Mouse (Mus musculus) frontal cortex, postnatal 10 days (tissue): Measurements from ENCODE around the gene Pax2.

Experiments used
- DNase-seq, 2 experiments: peaks; one replicate each; pipeline ENCODE4 v3.0.0; 2022; ENCODE audit warnings: low spot score in 2 of 2, mixed read lengths in 1 of 2

Gene Pax2

GRCm38 (mm10) chr19:44755693-44756420 is at the start of gene Pax2:
Gene Pax2 (plus strand): TSS chr19:44756045.
- DNase-seq, result no peak

- DNase-seq, result no peak
Observed at GRCm38 (mm10) chr19:44708885-44709284, 47.0 kb upstream of the Pax2 start.

- DNase-seq, result no peak
Observed at GRCm38 (mm10) chr19:44716731-44717600, 38.9 kb upstream of the Pax2 start.

- DNase-seq, result no peak
Observed at GRCm38 (mm10) chr19:44719292-44720193, 36.3 kb upstream of the Pax2 start.

- peak in 1 of 2 experiments; percentile 13 for DNase-seq
Observed at GRCm38 (mm10) chr19:44720194-44720521, 35.7 kb upstream of the Pax2 start.

GRCm38 (mm10) chr19:44723611-44724440 is 32.0 kb upstream of the Pax2 start:
- DNase-seq, result no peak

GRCm38 (mm10) chr19:44725951-44726791 is 29.7 kb upstream of the Pax2 start:
- no peak for DNase-seq

- DNase-seq, result no peak
Observed at GRCm38 (mm10) chr19:44734116-44734515, 21.7 kb upstream of the Pax2 start.

- DNase-seq, result no peak
Observed at GRCm38 (mm10) chr19:44734682-44735081, 21.2 kb upstream of the Pax2 start.

- no peak for DNase-seq
Observed at GRCm38 (mm10) chr19:44740300-44740699, 15.5 kb upstream of the Pax2 start.

GRCm38 (mm10) chr19:44741091-44741763 is 14.6 kb upstream of the Pax2 start:
- DNase-seq, result no peak

- DNase-seq, result no peak
Observed at GRCm38 (mm10) chr19:44741764-44742127, 14.1 kb upstream of the Pax2 start.

- DNase-seq, result no peak
Observed at GRCm38 (mm10) chr19:44742131-44743020, 13.5 kb upstream of the Pax2 start.

- DNase-seq, result no peak
Observed at GRCm38 (mm10) chr19:44743021-44743415, 12.8 kb upstream of the Pax2 start.

- DNase-seq, result no peak
Observed at GRCm38 (mm10) chr19:44743961-44744520, 11.8 kb upstream of the Pax2 start.

GRCm38 (mm10) chr19:44745741-44746140 is 10.1 kb upstream of the Pax2 start:
- no peak for DNase-seq

- no peak for DNase-seq
Observed at GRCm38 (mm10) chr19:44746541-44747024, 9.3 kb upstream of the Pax2 start.

- no peak for DNase-seq
Observed at GRCm38 (mm10) chr19:44747471-44747870, 8.4 kb upstream of the Pax2 start.
